Mouse (Mus musculus): Measurements from ENCODE around the gene Cyfip2.
A peak's percentile ranks its signal among the peaks of the same experiment; 100 is the strongest.

Cyfip2 gene

GRCm38 (mm10) chr11:46236976-46237375 lies 75.7 kb downstream of the Cyfip2 start:
- DNase-seq (ENCODE audit: low spot score in 2 of 2): peak in 1 of 2 experiments; percentile 10

- no peak for DNase-seq (ENCODE audit: low spot score in 2 of 2)
Observed at GRCm38 (mm10) chr11:46235334-46235733, 77.3 kb downstream of the Cyfip2 start, which contains the start of gene Fndc9. Fndc9 (plus strand) TSS chr11:46235531.

GRCm38 (mm10) chr11:46233966-46234365 lies 78.7 kb downstream of the Cyfip2 start:
- DNase-seq (ENCODE audit: low spot score in 2 of 2): no peak

- DNase-seq (ENCODE audit: low spot score in 2 of 2): no peak
Observed at GRCm38 (mm10) chr11:46232803-46233202, 79.9 kb downstream of the Cyfip2 start.

GRCm38 (mm10) chr11:46230184-46230583 lies 82.5 kb downstream of the Cyfip2 start:
- DNase-seq (ENCODE audit: low spot score in 2 of 2): no peak

- DNase-seq (ENCODE audit: low spot score in 2 of 2): no peak
Observed at GRCm38 (mm10) chr11:46225345-46225744, 87.3 kb downstream of the Cyfip2 start.

GRCm38 (mm10) chr11:46223575-46223974 lies 89.1 kb downstream of the Cyfip2 start:
- no peak for DNase-seq (ENCODE audit: low spot score in 2 of 2)

- no peak for DNase-seq (ENCODE audit: low spot score in 2 of 2)
Observed at GRCm38 (mm10) chr11:46220211-46220610, 92.4 kb downstream of the Cyfip2 start.

- no peak for DNase-seq (ENCODE audit: low spot score in 2 of 2)
Observed at GRCm38 (mm10) chr11:46219380-46219779, 93.3 kb downstream of the Cyfip2 start.

- no peak for DNase-seq (ENCODE audit: low spot score in 2 of 2)
Observed at GRCm38 (mm10) chr11:46218584-46218983, 94.1 kb downstream of the Cyfip2 start.

GRCm38 (mm10) chr11:46217686-46218085 lies 95.0 kb downstream of the Cyfip2 start:
- no peak for DNase-seq (ENCODE audit: low spot score in 2 of 2)

GRCm38 (mm10) chr11:46216669-46217068 lies 96.0 kb downstream of the Cyfip2 start:
- DNase-seq (ENCODE audit: low spot score in 2 of 2): no peak

- DNase-seq (ENCODE audit: low spot score in 2 of 2): peak; percentile 38 to 63
Observed at GRCm38 (mm10) chr11:46215354-46215753, 97.3 kb downstream of the Cyfip2 start.

- DNase-seq (ENCODE audit: low spot score in 2 of 2): peak in 1 of 2 experiments; percentile 11
Observed at GRCm38 (mm10) chr11:46214368-46215230, 98.1 kb downstream of the Cyfip2 start.

GRCm38 (mm10) chr11:46213844-46214243 lies 98.8 kb downstream of the Cyfip2 start:
- no peak for DNase-seq (ENCODE audit: low spot score in 2 of 2)

- no peak for DNase-seq (ENCODE audit: low spot score in 2 of 2)
Observed at GRCm38 (mm10) chr11:46211858-46212257, 100.8 kb downstream of the Cyfip2 start.

GRCm38 (mm10) chr11:46209884-46210283 lies 102.8 kb downstream of the Cyfip2 start:
- no peak for DNase-seq (ENCODE audit: low spot score in 2 of 2)

GRCm38 (mm10) chr11:46205639-46206409 lies 106.8 kb downstream of the Cyfip2 start:
- DNase-seq (ENCODE audit: low spot score in 2 of 2): no peak

- no peak for DNase-seq (ENCODE audit: low spot score in 2 of 2)
Observed at GRCm38 (mm10) chr11:46204841-46205240, 107.8 kb downstream of the Cyfip2 start.

GRCm38 (mm10) chr11:46202547-46202887 lies 110.1 kb downstream of the Cyfip2 start:
- DNase-seq (ENCODE audit: low spot score in 2 of 2): no peak

- no peak for DNase-seq (ENCODE audit: low spot score in 2 of 2)
Observed at GRCm38 (mm10) chr11:46201636-46202546, 110.8 kb downstream of the Cyfip2 start.

- no peak for DNase-seq (ENCODE audit: low spot score in 2 of 2)
Observed at GRCm38 (mm10) chr11:46200664-46201063, 112.0 kb downstream of the Cyfip2 start.
